Mouse (Mus musculus): ENCODE measurements at regions not wholly inside any gene's neighbourhood (a gene's known extent, or its start where the extent isn't known, plus 50 kb on each side); places are given as distances from the start of the nearest gene placed in this dataset.

GRCm38 (mm10) chr1:90502771-90503540, 99.8 kb upstream of the Cops8 start:
- TF ChIP-seq EP300 (IDR thresholded peaks at IDR 0.05) (no peak), CTCF (IDR thresholded peaks at IDR 0.05) (no peak)
